In the genomic region with DNA sequence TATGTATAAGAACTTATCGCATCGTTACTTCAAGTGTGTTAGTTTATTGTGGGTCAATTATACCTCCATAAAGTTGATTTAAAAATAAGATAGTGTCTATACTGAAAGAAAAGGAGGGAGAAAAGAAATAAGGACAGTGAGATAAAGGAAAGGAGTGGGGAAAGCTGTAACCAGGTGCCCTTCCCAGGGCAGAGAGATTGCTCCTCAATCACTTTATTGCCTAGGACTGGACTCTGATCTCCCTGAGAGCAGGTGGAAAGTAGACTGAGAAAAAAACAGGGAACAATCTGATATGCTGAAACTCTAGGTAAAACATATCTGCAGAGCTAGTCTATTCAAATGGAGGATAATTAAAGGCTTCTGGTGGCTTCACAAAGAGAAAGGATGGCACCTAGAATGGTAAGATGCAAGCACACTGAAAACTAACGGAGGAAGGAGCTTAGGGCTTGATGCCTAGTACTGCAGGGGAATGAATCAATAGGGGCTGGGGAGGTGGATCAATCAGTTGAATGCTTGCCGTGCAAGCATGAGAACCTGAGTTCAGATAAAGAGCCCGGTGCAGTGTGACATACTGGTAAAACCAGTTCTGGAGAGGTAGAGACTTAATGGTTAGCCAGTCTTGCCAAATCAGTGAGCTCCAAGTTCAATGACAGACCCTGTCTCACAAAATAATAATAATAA, we compare ENCODE assay signal across 18 mouse cellular contexts.
"Had no signal": no experiment of that assay in that cellular context is flagged by ENCODE, and none has a peak within 500 bp of the region (broad histone marks: within the 10 kb centered on the region; RNA-seq: fewer than 3 reads in every experiment).

No protein-coding gene starts in this region.

- H3K9me3 ChIP-seq: kidney, embryonic 15.5 days; liver, embryonic 13.5 days; midbrain, embryonic 10.5 days; midbrain, embryonic 13.5 days; neural tube, embryonic 13.5 days had no signal

- H3K27me3 ChIP-seq: kidney, embryonic 15.5 days; liver, embryonic 13.5 days; midbrain, embryonic 13.5 days; neural tube, embryonic 13.5 days had no signal

- H3K36me3 ChIP-seq: kidney, embryonic 15.5 days; liver, embryonic 13.5 days; midbrain, embryonic 10.5 days; midbrain, embryonic 13.5 days; neural tube, embryonic 13.5 days had no signal

- DNase-seq: kidney, adult 2 months; kidney, postnatal 10 days; kidney, postnatal 36 days; liver, embryonic 13.5 days; lung, adult 2 months; lung, postnatal 14 days; retina, postnatal 1 day; right cerebral cortex, postnatal 25 days; thymus, adult 18-20 months; thymus, postnatal 4 days had no signal

- H3K9ac ChIP-seq: kidney, embryonic 15.5 days; liver, embryonic 13.5 days; midbrain, embryonic 13.5 days; neural tube, embryonic 13.5 days had no signal

- H3K4me1 ChIP-seq: kidney, embryonic 15.5 days; liver, embryonic 13.5 days; midbrain, embryonic 10.5 days; midbrain, embryonic 13.5 days; neural tube, embryonic 13.5 days had no signal

- ATAC-seq: inflammation-experienced regulatory T-cells, adult 6 months; midbrain, embryonic 13.5 days; midbrain, embryonic 16.5 days had no signal

- H3K4me3 ChIP-seq: kidney, embryonic 15.5 days; liver, embryonic 13.5 days; midbrain, embryonic 10.5 days; midbrain, embryonic 13.5 days; myocyte; neural tube, embryonic 13.5 days had no signal

- H3K4me2 ChIP-seq: kidney, embryonic 15.5 days; liver, embryonic 13.5 days; midbrain, embryonic 13.5 days; neural tube, embryonic 13.5 days had no signal

- H3K27ac ChIP-seq: kidney, embryonic 15.5 days; liver, embryonic 13.5 days; macrophage; midbrain, embryonic 10.5 days; midbrain, embryonic 13.5 days; neural tube, embryonic 13.5 days had no signal
